Mouse (Mus musculus) testis, adult 2 months (tissue): ENCODE data around the gene Cox19.

Experiments used
- CTCF ChIP-seq: fragments of 200-500 bp; IDR thresholded peaks from 2 replicates; pipeline ENCODE4 v1.5.1; 2012; ENCODE audit warnings: low read depth, mild to moderate bottlenecking, inconsistent platforms, low read length, moderate library complexity; ENCODE audit not compliant: control insufficient read depth, insufficient read depth, insufficient replicate concordance
- POLR2A ChIP-seq: fragments of 200-500 bp; IDR thresholded peaks from 2 replicates; pipeline ENCODE4 v1.6.1; 2012; ENCODE audit warnings: low read depth, mild to moderate bottlenecking, inconsistent platforms, low read length, moderate library complexity; ENCODE audit not compliant: control insufficient read depth

- TF ChIP-seq POLR2A (no peak), CTCF (no peak)
These were observed 15.3 kb upstream of the Cox19 start for GRCm38 (mm10) chr5:139366484-139366883.
